Mouse (Mus musculus) heart, adult 2 months (tissue): ENCODE results near the gene Pcdh18.

Source experiments
- CTCF ChIP-seq: fragments of 200-600 bp; IDR thresholded peaks from 2 replicates; pipeline ENCODE4 v1.8.1; 2022; ENCODE audit warnings: antibody characterized with exemption, mild to moderate bottlenecking, moderate library complexity
- EP300 ChIP-seq: fragments of 200-500 bp; IDR thresholded peaks from 2 replicates; pipeline ENCODE4 v1.6.1; 2011; ENCODE audit warnings: low read depth, low read length, control low read depth; ENCODE audit not compliant: insufficient read depth
- POLR2A ChIP-seq: fragments of 200-500 bp; IDR thresholded peaks from 2 replicates; pipeline ENCODE4 v1.6.1; 2011; ENCODE audit warnings: mild to moderate bottlenecking, low read depth, low read length, control low read depth; ENCODE audit not compliant: insufficient read depth

- TF ChIP-seq CTCF (peak; percentile 20; the same call in 1 of the 2 replicates), POLR2A (peak; percentile 54; the same call in 1 of the 2 replicates), EP300 (no peak)
Observed at GRCm38 (mm10) chr3:49756870-49757625, at the start of gene Pcdh18.
